Mouse (Mus musculus) bone marrow, adult 2 months (tissue): ENCODE results near the gene Map3k12.

Experiments used
- CTCF ChIP-seq: fragments of 200-500 bp; IDR thresholded peaks from 2 replicates; pipeline ENCODE4 v1.5.1; 2011; ENCODE audit warnings: low read length, control low read depth; ENCODE audit not compliant: control insufficient read depth, insufficient read depth
- POLR2A ChIP-seq: fragments of 200-500 bp; IDR thresholded peaks from 2 replicates; pipeline ENCODE4 v1.6.1; 2011; ENCODE audit warnings: low read depth, mild to moderate bottlenecking, control low read depth, low read length, borderline replicate concordance; ENCODE audit not compliant: control insufficient read depth

DNA sequence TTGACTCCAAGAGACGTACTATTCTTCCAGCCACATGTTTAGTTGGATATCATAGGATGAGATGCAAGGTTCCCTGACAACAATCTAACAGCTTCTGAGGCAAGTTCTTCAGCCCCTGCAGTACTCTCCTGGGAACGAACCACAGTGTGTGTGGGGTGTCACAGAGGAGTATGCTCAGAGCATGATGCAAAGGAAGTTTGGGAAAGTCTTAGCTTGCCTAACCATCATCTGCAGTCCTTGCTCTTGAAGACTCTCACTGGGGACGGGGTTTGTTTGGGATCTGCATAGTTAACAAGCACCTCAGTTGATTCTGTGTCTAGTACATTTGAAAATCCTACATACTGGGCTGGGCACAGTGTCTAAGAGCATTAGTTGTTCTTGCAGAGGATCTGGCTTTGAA is 8.5 kb downstream of the Map3k12 start:
- TF ChIP-seq CTCF (no peak), POLR2A (no peak)
